Mouse (Mus musculus) stomach, embryonic 16.5 days (tissue): ENCODE measurements around the gene Havcr2. TPM values are rescaled to one million over a fixed set of nuclear protein-coding genes. Genes with fewer than 3 reads are reported as not detected.

Experiments
- ATAC-seq: fragments of 200-750 bp; cut with Nextera tagmentation; 2 replicates; pipeline ENCODE4 v1.8.0; 2017; ENCODE audit warnings: moderate number of reproducible peaks, moderate TSS enrichment; ENCODE audit not compliant: insufficient read depth, low FRiP score
- H3K27ac ChIP-seq: fragments of 300-500 bp; sonication (generic); 2 replicates; pipeline ENCODE4 v1.5.1; 2014; ENCODE audit warnings: low read length
- H3K27me3 ChIP-seq: fragments of 300-500 bp; sonication (generic); 2 replicates; pipeline ENCODE4 v1.6.1; 2014; ENCODE audit warnings: low read length, control low read depth, mixed read lengths; ENCODE audit not compliant: control insufficient read depth, insufficient read depth
- H3K36me3 ChIP-seq: fragments of 300-500 bp; sonication (generic); 2 replicates; pipeline ENCODE4 v1.6.1; 2014; ENCODE audit warnings: low read length; ENCODE audit not compliant: control insufficient read depth, insufficient read depth
- H3K4me1 ChIP-seq: fragments of 300-500 bp; sonication (generic); 2 replicates; pipeline ENCODE4 v1.6.1; 2014; ENCODE audit warnings: low read length, control low read depth, mixed read lengths; ENCODE audit not compliant: control insufficient read depth, insufficient read depth
- H3K4me2 ChIP-seq: fragments of 300-500 bp; sonication (generic); 2 replicates; pipeline ENCODE4 v1.6.1; 2014; ENCODE audit warnings: low read depth, low read length, mixed read lengths
- H3K4me3 ChIP-seq: fragments of 300-500 bp; sonication (generic); replicated peaks from 2 replicates; pipeline ENCODE4 v1.5.1; 2014; ENCODE audit warnings: mild to moderate bottlenecking, low read length
- H3K9ac ChIP-seq: fragments of 300-500 bp; sonication (generic); 2 replicates; pipeline ENCODE4 v1.6.1; 2014; ENCODE audit warnings: low read length
- H3K9me3 ChIP-seq: fragments of 300-500 bp; sonication (generic); replicated peaks from 2 replicates; pipeline ENCODE4 v1.6.1; 2016; ENCODE audit warnings: low read length, control low read depth; ENCODE audit not compliant: control insufficient read depth
- WGBS: fragments of 180-500 bp; shearing (Covaris S2); extraction: QIAGEN DNeasy Blood & Tissue Kit; methylation state at CpG from one replicate; pipeline ENCODE4 v1.1.7; 2014; 5-methylcytosine and 5-hydroxymethylcytosine counted together
- polyA plus RNA-seq: library from polyadenylated mRNA; unstranded; fragments of >200 nt; fragmentation: Nextera tagmentation; extraction: Ambion mirVana; gene quantifications from 2 replicates; pipeline ENCODE4 v1.2.1, GENCODE M21; 2015

Gene Havcr2
- polyA plus RNA-seq, 1 experiment from 2014 or later, result 0.17 TPM

GRCm38 (mm10) chr11:46447644-46448484, 6.9 kb upstream of the Havcr2 start:
- H3K4me3 ChIP-seq, result no peak overlapping the region
- no peaks in the 10 kb centered on the region for H3K4me1 ChIP-seq
- no peak overlapping the region for H3K9ac ChIP-seq
- H3K4me2 ChIP-seq, result no peak overlapping the region
- no peak for ATAC-seq
- WGBS, result 74% methylated on average over 13 of the region's 13 CpGs
- H3K27ac ChIP-seq, result no peak overlapping the region
- no peaks in the 10 kb centered on the region for H3K36me3 ChIP-seq
- H3K9me3 ChIP-seq, result no peaks in the 10 kb centered on the region
- H3K27me3 ChIP-seq, result no peaks in the 10 kb centered on the region

- H3K27ac ChIP-seq, result no peak overlapping the region
- no peaks in the 10 kb centered on the region for H3K9me3 ChIP-seq
- H3K4me3 ChIP-seq, result no peak overlapping the region
- no peaks in the 10 kb centered on the region for H3K36me3 ChIP-seq
- no peak overlapping the region for H3K9ac ChIP-seq
- H3K4me2 ChIP-seq, result no peak overlapping the region
- no peaks in the 10 kb centered on the region for H3K27me3 ChIP-seq
- H3K4me1 ChIP-seq, result no peaks in the 10 kb centered on the region
- no peak for ATAC-seq
- WGBS, result 68% methylated on average over 11 of the region's 11 CpGs
Observed at GRCm38 (mm10) chr11:46449461-46450080, 5.2 kb upstream of the Havcr2 start.

- no peak for ATAC-seq
- H3K4me3 ChIP-seq, result no peak overlapping the region
- no peaks in the 10 kb centered on the region for H3K9me3 ChIP-seq
- H3K4me1 ChIP-seq, result no peaks in the 10 kb centered on the region
- 71% methylated on average over 3 of the region's 3 CpGs for WGBS
- no peak overlapping the region for H3K4me2 ChIP-seq
- H3K9ac ChIP-seq, result no peak overlapping the region
- no peaks in the 10 kb centered on the region for H3K27me3 ChIP-seq
- no peaks in the 10 kb centered on the region for H3K36me3 ChIP-seq
- H3K27ac ChIP-seq, result no peak overlapping the region
Observed at GRCm38 (mm10) chr11:46459960-46460359, 5.2 kb downstream of the Havcr2 start.

- Histone ChIP-seq H3K4me3 (no peak overlapping the region), H3K27ac (no peak overlapping the region), H3K4me1 (no peaks in the 10 kb centered on the region), H3K9me3 (no peaks in the 10 kb centered on the region), H3K9ac (no peak overlapping the region), H3K36me3 (no peaks in the 10 kb centered on the region), H3K27me3 (no peaks in the 10 kb centered on the region), H3K4me2 (no peak overlapping the region)
- no peak for ATAC-seq
- 61% methylated on average over 5 of the region's 5 CpGs for WGBS
Observed at GRCm38 (mm10) chr11:46461362-46461761, 6.6 kb downstream of the Havcr2 start.

GRCm38 (mm10) chr11:46461931-46462330, 7.2 kb downstream of the Havcr2 start:
- no peaks in the 10 kb centered on the region for H3K36me3 ChIP-seq
- H3K9me3 ChIP-seq, result no peaks in the 10 kb centered on the region
- 32% methylated on average over 5 of the region's 5 CpGs for WGBS
- H3K4me1 ChIP-seq, result no peaks in the 10 kb centered on the region
- no peak overlapping the region for H3K4me2 ChIP-seq
- H3K27me3 ChIP-seq, result no peaks in the 10 kb centered on the region
- H3K4me3 ChIP-seq, result no peak overlapping the region
- no peak overlapping the region for H3K27ac ChIP-seq
- ATAC-seq, result no peak
- no peak overlapping the region for H3K9ac ChIP-seq

GRCm38 (mm10) chr11:46466878-46467277, 12.1 kb downstream of the Havcr2 start:
- H3K27me3 ChIP-seq, result no peaks in the 10 kb centered on the region
- H3K4me3 ChIP-seq, result no peak overlapping the region
- H3K36me3 ChIP-seq, result no peaks in the 10 kb centered on the region
- no peaks in the 10 kb centered on the region for H3K9me3 ChIP-seq
- H3K27ac ChIP-seq, result no peak overlapping the region
- H3K4me2 ChIP-seq, result no peak overlapping the region
- no peak overlapping the region for H3K9ac ChIP-seq
- H3K4me1 ChIP-seq, result no peaks in the 10 kb centered on the region
- WGBS, result 87% methylated on average over 2 of the region's 2 CpGs
- ATAC-seq, result no peak

- no peak overlapping the region for H3K4me2 ChIP-seq
- no peak overlapping the region for H3K27ac ChIP-seq
- no peaks in the 10 kb centered on the region; the same call in 1 of the 2 replicates for H3K9me3 ChIP-seq
- WGBS, result 77% methylated on average over 4 of the region's 4 CpGs
- H3K9ac ChIP-seq, result no peak overlapping the region
- no peaks in the 10 kb centered on the region for H3K36me3 ChIP-seq
- H3K27me3 ChIP-seq, result no peaks in the 10 kb centered on the region
- no peaks in the 10 kb centered on the region for H3K4me1 ChIP-seq
- no peak for ATAC-seq
- no peak overlapping the region for H3K4me3 ChIP-seq
Observed at GRCm38 (mm10) chr11:46474220-46474619, 19.5 kb downstream of the Havcr2 start.

- no peak overlapping the region for H3K9ac ChIP-seq
- H3K27ac ChIP-seq, result no peak overlapping the region
- H3K36me3 ChIP-seq, result no peaks in the 10 kb centered on the region
- H3K4me1 ChIP-seq, result no peaks in the 10 kb centered on the region
- 84% methylated on average over 9 of the region's 9 CpGs for WGBS
- H3K9me3 ChIP-seq, result no peaks in the 10 kb centered on the region; the same call in 1 of the 2 replicates
- no peaks in the 10 kb centered on the region for H3K27me3 ChIP-seq
- H3K4me2 ChIP-seq, result no peak overlapping the region
- H3K4me3 ChIP-seq, result no peak overlapping the region
- no peak for ATAC-seq
Observed at GRCm38 (mm10) chr11:46479311-46479710, 24.6 kb downstream of the Havcr2 start.

- H3K9ac ChIP-seq, result no peak overlapping the region
- H3K4me1 ChIP-seq, result no peaks in the 10 kb centered on the region
- 76% methylated on average over 7 of the region's 7 CpGs for WGBS
- 0 out of 2 replicates have a peak, but pooled peaks cover under 1% of the 10 kb centered on the region for H3K9me3 ChIP-seq
- no peaks in the 10 kb centered on the region for H3K27me3 ChIP-seq
- no peak for ATAC-seq
- H3K27ac ChIP-seq, result no peak overlapping the region
- no peak overlapping the region for H3K4me2 ChIP-seq
- H3K36me3 ChIP-seq, result no peaks in the 10 kb centered on the region
- no peak overlapping the region for H3K4me3 ChIP-seq
Observed at GRCm38 (mm10) chr11:46480517-46480916, 25.8 kb downstream of the Havcr2 start.
